Mouse (Mus musculus) CH12.LX (cell line): ENCODE results near the gene Gm43518. TPM values are rescaled to one million over a fixed set of nuclear protein-coding genes. Genes with fewer than 3 reads are reported as not detected.

Experiments
- DNase-seq: peaks from one replicate; pipeline ENCODE4 v3.0.0-alpha.2; 2013; ENCODE audit errors: extremely low read depth
- H3K27ac ChIP-seq: 2 replicates; pipeline ENCODE4 v1.5.1; 2012; ENCODE audit warnings: low read depth, mild to moderate bottlenecking, control low read depth, moderate library complexity; ENCODE audit not compliant: insufficient read depth
- H3K27me3 ChIP-seq: replicated peaks from 2 replicates; pipeline ENCODE3; 2012; ENCODE audit warnings: inconsistent platforms
- H3K36me3 ChIP-seq, 2 experiments: replicated peaks in 1 of 2; 2 replicates each; pipeline versions ENCODE3 to v1.6.1; 2012; ENCODE audit warnings: inconsistent platforms in 1 of 2, low read length in 1 of 2, mild to moderate bottlenecking in 1 of 2, mixed read lengths in 1 of 2, moderate library complexity in 1 of 2; ENCODE audit not compliant: control insufficient read depth in 1 of 2, insufficient read depth in 1 of 2
- H3K4me1 ChIP-seq, 2 experiments: 2 replicates each; pipeline ENCODE4 v1.6.1; 2012; ENCODE audit warnings: inconsistent platforms in 1 of 2, moderate library complexity in 1 of 2; ENCODE audit not compliant: insufficient read depth in 2 of 2, control insufficient read depth in 1 of 2
- H3K4me2 ChIP-seq: 2 replicates; pipeline ENCODE4 v1.6.1; 2012; ENCODE audit warnings: low read depth, mild to moderate bottlenecking, control low read depth; ENCODE audit not compliant: poor library complexity, insufficient read depth, severe bottlenecking
- H3K4me3 ChIP-seq, 3 experiments: fragments of 150-350 bp in 1 of 3; sonication (generic) in 1 of 3; replicated peaks in 1 of 3; 2 replicates each; pipeline versions ENCODE3 to v1.5.1; 2011 to 2012; ENCODE audit warnings: low read depth in 2 of 3, low read length in 2 of 3, mild to moderate bottlenecking in 2 of 3, moderate library complexity in 2 of 3, control low read depth in 1 of 3, improper control_type of control experiment in 1 of 3, inconsistent platforms in 1 of 3, mixed read lengths in 1 of 3; ENCODE audit not compliant: poor library complexity in 1 of 3
- H3K79me2 ChIP-seq: replicated peaks from 2 replicates; pipeline ENCODE4 v1.6.1; 2012; ENCODE audit warnings: mild to moderate bottlenecking, moderate library complexity; ENCODE audit not compliant: control insufficient read depth, poor library complexity, insufficient read depth, severe bottlenecking; ENCODE audit errors: extremely low read depth
- H3K9ac ChIP-seq: 2 replicates; pipeline ENCODE4 v1.6.1; 2012; ENCODE audit warnings: low read depth, mild to moderate bottlenecking, control low read depth, moderate library complexity; ENCODE audit not compliant: insufficient read depth
- H3K9me3 ChIP-seq: replicated peaks from 2 replicates; pipeline ENCODE3; 2012; ENCODE audit warnings: low read length, inconsistent platforms, mixed read lengths
- BHLHE40 ChIP-seq: IDR thresholded peaks from 2 replicates; pipeline ENCODE4 v1.6.1; 2011; ENCODE audit warnings: mild to moderate bottlenecking, low read depth, low read length, improper control_type of control experiment
- CHD1 ChIP-seq: IDR thresholded peaks from 2 replicates; pipeline ENCODE4 v1.6.1; 2012; ENCODE audit warnings: low read depth, low read length, improper control_type of control experiment, inconsistent platforms
- CTCF ChIP-seq, 2 experiments: IDR thresholded peaks in 1 of 2; conservative IDR thresholded peaks in 1 of 2; 2 replicates each; pipeline ENCODE4 v1.5.1; 2011 to 2012; ENCODE audit warnings: low read depth in 2 of 2, low read length in 2 of 2, improper control_type of control experiment in 1 of 2, inconsistent platforms in 1 of 2, mild to moderate bottlenecking in 1 of 2, moderate library complexity in 1 of 2
- ELF1 ChIP-seq: IDR thresholded peaks from 2 replicates; pipeline ENCODE4 v1.6.1; 2014; ENCODE audit warnings: low read depth, mild to moderate bottlenecking, inconsistent platforms, low read length, improper control_type of control experiment
- EP300 ChIP-seq: IDR thresholded peaks from 2 replicates; pipeline ENCODE4 v1.6.1; 2011; ENCODE audit warnings: low read length, improper control_type of control experiment
- ETS1 ChIP-seq: conservative IDR thresholded peaks from 2 replicates; pipeline ENCODE4 v1.6.1; 2012; ENCODE audit warnings: low read depth, mild to moderate bottlenecking, inconsistent platforms, low read length, improper control_type of control experiment, moderate library complexity
- GABPA ChIP-seq: IDR thresholded peaks from 2 replicates; pipeline ENCODE4 v1.6.1; 2012; ENCODE audit warnings: low read depth, low read length, improper control_type of control experiment, inconsistent platforms; ENCODE audit not compliant: insufficient replicate concordance
- HCFC1 ChIP-seq: IDR thresholded peaks from 2 replicates; pipeline ENCODE4 v1.6.1; 2012; ENCODE audit warnings: low read depth, mild to moderate bottlenecking, inconsistent platforms, low read length, improper control_type of control experiment
- IRF4 ChIP-seq: IDR thresholded peaks from 2 replicates; pipeline ENCODE4 v1.6.1; 2014; ENCODE audit warnings: low read depth, mild to moderate bottlenecking, inconsistent platforms, low read length, improper control_type of control experiment
- JUN ChIP-seq: IDR thresholded peaks from 2 replicates; pipeline ENCODE4 v1.6.1; 2011; ENCODE audit warnings: low read depth, mild to moderate bottlenecking, low read length, improper control_type of control experiment, moderate library complexity; ENCODE audit not compliant: insufficient read depth
- JUND ChIP-seq: conservative IDR thresholded peaks from 2 replicates; pipeline ENCODE4 v1.6.1; 2011; ENCODE audit warnings: low read depth, low read length, improper control_type of control experiment
- KAT2A ChIP-seq: IDR thresholded peaks from 2 replicates; pipeline ENCODE4 v1.6.1; 2012; ENCODE audit warnings: low read length, improper control_type of control experiment, inconsistent platforms; ENCODE audit not compliant: insufficient replicate concordance
- MAFK ChIP-seq: IDR thresholded peaks from 2 replicates; pipeline ENCODE4 v1.6.1; 2011; ENCODE audit warnings: low read length, improper control_type of control experiment; ENCODE audit not compliant: insufficient replicate concordance
- MAX ChIP-seq: IDR thresholded peaks from 2 replicates; pipeline ENCODE4 v1.6.1; 2011; ENCODE audit warnings: low read length, improper control_type of control experiment
- MAZ ChIP-seq: IDR thresholded peaks from 2 replicates; pipeline ENCODE4 v1.6.1; 2012; ENCODE audit warnings: low read depth, mild to moderate bottlenecking, inconsistent platforms, low read length, improper control_type of control experiment, moderate library complexity
- MEF2A ChIP-seq: IDR thresholded peaks from 2 replicates; pipeline ENCODE4 v1.6.1; 2014; ENCODE audit warnings: low read depth, mild to moderate bottlenecking, inconsistent platforms, low read length, improper control_type of control experiment, borderline replicate concordance
- MXI1 ChIP-seq: IDR thresholded peaks from 2 replicates; pipeline ENCODE4 v1.6.1; 2011; ENCODE audit warnings: mild to moderate bottlenecking, low read depth, low read length, improper control_type of control experiment
- MYC ChIP-seq: IDR thresholded peaks from 2 replicates; pipeline ENCODE4 v1.6.1; 2011; ENCODE audit warnings: low read depth, mild to moderate bottlenecking, improper control_type of control experiment, low read length
- NELFE ChIP-seq: IDR thresholded peaks from 2 replicates; pipeline ENCODE4 v1.6.1; 2011; ENCODE audit warnings: low read depth, low read length, improper control_type of control experiment
- NRF1 ChIP-seq: IDR thresholded peaks from 2 replicates; pipeline ENCODE4 v1.6.1; 2014; ENCODE audit warnings: low read depth, mild to moderate bottlenecking, inconsistent platforms, low read length, improper control_type of control experiment, moderate library complexity
- PAX5 ChIP-seq: IDR thresholded peaks from 2 replicates; pipeline ENCODE4 v1.6.1; 2012; ENCODE audit warnings: low read length, inconsistent platforms, mixed read lengths
- POLR2A ChIP-seq: IDR thresholded peaks from 2 replicates; pipeline ENCODE4 v1.6.1; 2011; ENCODE audit warnings: low read depth, mild to moderate bottlenecking, improper control_type of control experiment, low read length
- POLR2AphosphoS2 ChIP-seq: IDR thresholded peaks from 2 replicates; pipeline ENCODE4 v1.6.1; 2011; ENCODE audit warnings: low read depth, low read length, improper control_type of control experiment
- RCOR1 ChIP-seq: conservative IDR thresholded peaks from 2 replicates; pipeline ENCODE4 v1.6.1; 2012; ENCODE audit warnings: low read depth, mild to moderate bottlenecking, inconsistent platforms, low read length, improper control_type of control experiment
- SIN3A ChIP-seq: IDR thresholded peaks from 2 replicates; pipeline ENCODE4 v1.6.1; 2012; ENCODE audit warnings: low read length, improper control_type of control experiment, inconsistent platforms
- TBP ChIP-seq: conservative IDR thresholded peaks from 2 replicates; pipeline ENCODE4 v1.6.1; 2011; ENCODE audit warnings: low read depth, low read length, improper control_type of control experiment
- TCF12 ChIP-seq: IDR thresholded peaks from 2 replicates; pipeline ENCODE4 v1.6.1; 2014; ENCODE audit warnings: low read depth, mild to moderate bottlenecking, inconsistent platforms, low read length, improper control_type of control experiment
- UBTF ChIP-seq: IDR thresholded peaks from 2 replicates; pipeline ENCODE4 v1.6.1; 2012; ENCODE audit warnings: low read depth, mild to moderate bottlenecking, inconsistent platforms, low read length, improper control_type of control experiment, moderate library complexity
- USF1 ChIP-seq: IDR thresholded peaks from 2 replicates; pipeline ENCODE4 v1.6.1; 2014; ENCODE audit warnings: low read depth, mild to moderate bottlenecking, inconsistent platforms, low read length, improper control_type of control experiment
- USF2 ChIP-seq: conservative IDR thresholded peaks from 2 replicates; pipeline ENCODE4 v1.6.1; 2011; ENCODE audit warnings: low read depth, low read length, improper control_type of control experiment
- ZMIZ1 ChIP-seq: IDR thresholded peaks from 2 replicates; pipeline ENCODE4 v1.6.1; 2012; ENCODE audit warnings: low read depth, mild to moderate bottlenecking, inconsistent platforms, low read length, improper control_type of control experiment
- ZNF384 ChIP-seq: IDR thresholded peaks from 2 replicates; pipeline ENCODE4 v1.6.1; 2012; ENCODE audit warnings: low read depth, low read length, improper control_type of control experiment, inconsistent platforms
- dilution Hi-C: fragments of 300-500 bp; cut with MboI; formaldehyde crosslinking; loops from 2 replicates; pipeline ENCODE4 v1.14.3; 2020; ENCODE audit warnings: low sequenced_read_pairs; ENCODE audit not compliant: extremely low pct_unique_long_range_greater_than_20kb, extremely low pct_ligation_motif_present
- in situ Hi-C: fragments of 300-500 bp; cut with MboI; formaldehyde crosslinking; loops from 3 replicates; pipeline ENCODE4 v1.14.3; 2019; ENCODE audit warnings: low sequenced_read_pairs, low pct_ligation_motif_present, low pct_unique_long_range_greater_than_20kb, mixed read lengths
- polyA plus RNA-seq: library from polyadenylated mRNA; unstranded; fragments of >175 nt; gene quantifications from 2 replicates; pipeline ENCODE4 v1.2.1, GENCODE M21; 2012; ENCODE audit warnings: low read depth; ENCODE audit not compliant: insufficient read length
- total RNA-seq, 2 experiments: library from RNA; depleted of rRNA; stranded (reverse); fragments of 300-350 nt in 1 of 2; fragments of >200 nt in 1 of 2; gene quantifications; 2 replicates each; pipeline ENCODE4 v1.2.3; 2012 to 2014

Gm43518 gene
- total and polyA plus RNA-seq, 3 experiments = 0.87 TPM; not detected in 2

GRCm38 (mm10) chr5:123974179-123974485 lies 46.9 kb downstream of the Gm43518 start:
- H3K4me3 ChIP-seq = peak overlapping the region; percentile 63 to 96 (median 85)
- peak overlapping the region; percentile 13; the same call in 1 of the 2 replicates for H3K4me2 ChIP-seq
- dilution Hi-C loops (no loop called here), in situ Hi-C loops (no loop called here)
- H3K9ac ChIP-seq = peak overlapping the region; percentile 97
- TF ChIP-seq JUN (no peak), GABPA (no peak), BHLHE40 (peak; percentile 44)
- H3K4me1 ChIP-seq = peaks cover 23 to 49% of the 10 kb centered on the region in 2 experiments
- H3K27me3 ChIP-seq = no peaks in the 10 kb centered on the region
- H3K9me3 ChIP-seq = no peaks in the 10 kb centered on the region
- peak overlapping the region; percentile 73 for H3K27ac ChIP-seq
- peaks cover 0 to 10% of the 10 kb centered on the region in 2 experiments for H3K36me3 ChIP-seq
- H3K79me2 ChIP-seq = peaks cover 44% of the 10 kb centered on the region
- no peak for DNase-seq

- no peaks in the 10 kb centered on the region for H3K9me3 ChIP-seq
- H3K4me3 ChIP-seq = peak overlapping the region; percentile 54 to 85 (median 57)
- TF ChIP-seq MXI1 (peak; percentile 34; the same call in 1 of the 2 replicates), EP300 (peak; percentile 91), ELF1 (peak; percentile 58; the same call in 1 of the 2 replicates), UBTF (no peak), PAX5 (no peak), NELFE (no peak), MEF2A (peak; percentile 91), HCFC1 (peak; percentile 13; the same call in 1 of the 2 replicates), ZNF384 (peak; percentile 95), KAT2A (no peak), NRF1 (no peak), MYC (peak; percentile 59), MAX (no peak), ZMIZ1 (no peak; the same call in 1 of the 2 replicates), RCOR1 (peak; percentile 83), USF2 (no peak), USF1 (no peak), TBP (peak; percentile 64; the same call in 1 of the 2 replicates), POLR2AphosphoS2 (0 out of 2 replicates have a peak, but pooled peaks have one; percentile 11), GABPA (no peak), POLR2A (peak; percentile 48; the same call in 1 of the 2 replicates), BHLHE40 (peak; percentile 83), SIN3A (peak; percentile 83; the same call in 1 of the 2 replicates), JUND (no peak; the same call in 1 of the 2 replicates), MAFK (0 out of 2 replicates have a peak, but pooled peaks have one; percentile 56), MAZ (peak; percentile 77; the same call in 1 of the 2 replicates), CTCF (conservative IDR thresholded peaks at IDR 0.05 in 1 of 2, IDR thresholded peaks at IDR 0.05 in 1 of 2; ENCODE audit: low read depth in 2 of 2, low read length in 2 of 2) (no peak), IRF4 (peak; percentile 97), JUN (peak; percentile 40; the same call in 1 of the 2 replicates), CHD1 (peak; percentile 98), TCF12 (peak; percentile 93), ETS1 (peak; percentile 82)
- H3K36me3 ChIP-seq = peaks cover 0 to 15% of the 10 kb centered on the region in 2 experiments
- DNase-seq = peak; percentile 92
- no peaks in the 10 kb centered on the region for H3K27me3 ChIP-seq
- H3K4me2 ChIP-seq = peak overlapping the region; percentile 95
- H3K4me1 ChIP-seq = peaks cover 29 to 55% of the 10 kb centered on the region in 2 experiments
- dilution Hi-C loops = no loop called here
- H3K9ac ChIP-seq = peak overlapping the region; percentile 97
- H3K79me2 ChIP-seq = peaks cover 49% of the 10 kb centered on the region
- peak overlapping the region; percentile 82 for H3K27ac ChIP-seq
- in situ Hi-C loops = no loop called here
Measured at GRCm38 (mm10) chr5:123974616-123975111, 47.4 kb downstream of the Gm43518 start.
